Mouse (Mus musculus) fibroblast of lung, adult 2 months (primary cell): Measurements from ENCODE around the gene Ifitm1.

Experiments used
- DNase-seq: peaks from one replicate; pipeline ENCODE4 v3.0.0-alpha.2; 2011; ENCODE audit warnings: low read depth

The Ifitm1 gene

GRCm38 (mm10) chr7:140981704-140982103 lies 14.7 kb downstream of the Ifitm1 start:
- DNase-seq = no peak

GRCm38 (mm10) chr7:140982971-140983370 lies 15.9 kb downstream of the Ifitm1 start:
- DNase-seq = no peak

- no peak for DNase-seq
Observed at GRCm38 (mm10) chr7:140987182-140988138, 20.4 kb downstream of the Ifitm1 start.

GRCm38 (mm10) chr7:140989022-140989421 lies 22.0 kb downstream of the Ifitm1 start:
- DNase-seq = no peak

GRCm38 (mm10) chr7:140990185-140990584 lies 23.2 kb downstream of the Ifitm1 start:
- no peak for DNase-seq

GRCm38 (mm10) chr7:140990622-140991021 lies 23.6 kb downstream of the Ifitm1 start:
- no peak for DNase-seq

- no peak for DNase-seq
Observed at GRCm38 (mm10) chr7:140991117-140991689, 24.2 kb downstream of the Ifitm1 start.

- DNase-seq = no peak
Observed at GRCm38 (mm10) chr7:140997817-140998216, 30.8 kb downstream of the Ifitm1 start.

- no peak for DNase-seq
Observed at GRCm38 (mm10) chr7:140998853-140999700, 32.1 kb downstream of the Ifitm1 start.

- no peak for DNase-seq
Observed at GRCm38 (mm10) chr7:141000881-141001708, 34.1 kb downstream of the Ifitm1 start.

GRCm38 (mm10) chr7:141003248-141004010 lies 36.4 kb downstream of the Ifitm1 start:
- no peak for DNase-seq

GRCm38 (mm10) chr7:141006446-141006845 lies 39.4 kb downstream of the Ifitm1 start:
- no peak for DNase-seq

GRCm38 (mm10) chr7:141006914-141007313 lies 39.9 kb downstream of the Ifitm1 start:
- no peak for DNase-seq

GRCm38 (mm10) chr7:141008312-141008761 lies 41.3 kb downstream of the Ifitm1 start:
- DNase-seq = peak; percentile 78

GRCm38 (mm10) chr7:141008938-141009660 lies 42.1 kb downstream of the Ifitm1 start:
- DNase-seq = peak; percentile 77

GRCm38 (mm10) chr7:141009665-141010064 lies 42.6 kb downstream of the Ifitm1 start:
- no peak for DNase-seq

- peak; percentile 68 for DNase-seq
Observed at GRCm38 (mm10) chr7:141010593-141010992, 43.6 kb downstream of the Ifitm1 start, which contains the start of gene Ifitm3. Gene Ifitm3, minus strand, starts transcription at chr7:141010770.

GRCm38 (mm10) chr7:141011238-141011770 lies 44.3 kb downstream of the Ifitm1 start:
- DNase-seq = no peak
